Mouse (Mus musculus) embryonic facial prominence, embryonic 13.5 days (tissue): ENCODE measurements around the gene Pnmt. TPM values are rescaled to one million over a fixed set of nuclear protein-coding genes. Genes with fewer than 3 reads are reported as not detected.

ENCODE experiments used
- ATAC-seq: fragments of 200-750 bp; cut with Nextera tagmentation; 2 replicates; pipeline ENCODE4 v1.8.0; 2017; ENCODE audit warnings: low read depth; ENCODE audit not compliant: insufficient number of reproducible peaks, insufficient read depth, low FRiP score, low TSS enrichment
- H3K27ac ChIP-seq: fragments of 300-500 bp; sonication (generic); 2 replicates; pipeline ENCODE4 v1.5.1; 2015; ENCODE audit warnings: moderate library complexity, mild to moderate bottlenecking, inconsistent platforms
- H3K27me3 ChIP-seq: fragments of 300-500 bp; sonication (generic); 2 replicates; pipeline ENCODE4 v1.6.1; 2015; ENCODE audit warnings: mild to moderate bottlenecking, inconsistent platforms
- H3K36me3 ChIP-seq: fragments of 300-500 bp; sonication (generic); 2 replicates; pipeline ENCODE4 v1.6.1; 2015; ENCODE audit warnings: mild to moderate bottlenecking, inconsistent platforms
- H3K4me1 ChIP-seq: fragments of 300-500 bp; sonication (generic); 2 replicates; pipeline ENCODE4 v1.6.1; 2015; ENCODE audit warnings: inconsistent platforms
- H3K4me2 ChIP-seq: fragments of 300-500 bp; sonication (generic); 2 replicates; pipeline ENCODE4 v1.6.1; 2015; ENCODE audit warnings: moderate library complexity, mild to moderate bottlenecking, inconsistent platforms
- H3K4me3 ChIP-seq: fragments of 300-500 bp; sonication (generic); 2 replicates; pipeline ENCODE4 v1.5.1; 2015; ENCODE audit warnings: mild to moderate bottlenecking, inconsistent platforms
- H3K9ac ChIP-seq: fragments of 300-500 bp; sonication (generic); 2 replicates; pipeline ENCODE4 v1.6.1; 2015; ENCODE audit warnings: mild to moderate bottlenecking, inconsistent platforms
- H3K9me3 ChIP-seq: fragments of 300-500 bp; sonication (generic); 2 replicates; pipeline ENCODE4 v1.6.1; 2016; ENCODE audit warnings: inconsistent platforms
- WGBS: fragments of 180-500 bp; shearing (Covaris S2); methylation state at CpG from one replicate; pipeline ENCODE4 v1.1.7; 2015; ENCODE audit warnings: mixed read lengths; 5-methylcytosine and 5-hydroxymethylcytosine counted together
- polyA plus RNA-seq: library from polyadenylated mRNA; unstranded; fragments of >200 nt; fragmentation: Nextera tagmentation; extraction: Ambion mirVana; gene quantifications from 2 replicates; pipeline ENCODE4 v1.2.1, GENCODE M21; 2015

Pnmt gene
- polyA plus RNA-seq, 1 experiment from 2014 or later: 1.3 TPM

DNA sequence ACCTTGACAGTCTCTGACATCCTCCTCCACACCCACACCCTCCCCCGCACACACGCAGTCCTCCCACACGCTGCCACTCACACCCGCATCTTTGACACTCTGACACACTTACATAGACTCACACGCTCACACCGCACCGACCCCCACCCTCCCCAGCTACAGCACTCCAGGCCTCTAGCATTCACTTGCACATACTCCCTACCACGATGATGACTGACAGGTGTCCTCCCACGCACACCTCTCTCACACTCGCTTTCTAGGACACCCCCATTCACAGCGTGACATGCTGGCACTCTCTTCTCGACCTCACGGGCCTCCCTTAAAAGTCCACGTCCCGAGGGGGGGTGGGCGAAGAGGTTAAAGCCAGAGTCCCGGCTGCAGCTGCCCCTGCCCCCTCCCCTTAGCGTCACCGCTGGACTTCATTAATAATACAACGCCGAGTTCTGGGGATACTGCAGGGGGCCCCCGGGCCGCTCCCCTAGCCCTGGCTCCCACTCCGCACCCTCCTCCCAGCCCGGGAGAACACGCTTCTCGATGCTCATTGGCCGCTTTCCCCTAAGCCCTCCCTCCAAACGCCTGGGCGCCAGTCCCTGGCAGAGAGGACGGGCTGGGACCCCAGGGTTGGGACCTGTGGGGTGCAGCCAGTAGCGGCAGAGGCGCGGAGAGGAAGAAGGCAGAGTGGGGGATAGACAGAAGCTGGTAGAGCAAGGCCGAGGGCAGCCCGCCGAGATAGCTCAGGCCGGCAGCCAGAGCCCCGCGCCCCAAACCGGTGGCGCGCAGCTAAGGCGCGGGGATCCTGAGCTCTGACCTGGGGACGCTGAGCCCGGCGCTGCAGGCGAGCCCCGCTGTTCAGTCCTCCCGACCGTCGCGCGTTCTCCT, 37.9 kb upstream of the Pnmt start, which contains the start of gene Ppp1r1b:
TSS of gene Ppp1r1b (plus strand) at position 322 of the 879 bp plus-strand sequence.
- H3K27me3 ChIP-seq: peaks cover 96% of the 10 kb centered on the region

GRCm38 (mm10) chr11:98349308-98349707, 36.9 kb upstream of the Pnmt start:
- H3K36me3 ChIP-seq: no peaks in the 10 kb centered on the region
- H3K9ac ChIP-seq: peak overlapping the region; percentile 70; the same call in 1 of the 2 replicates
- no peak overlapping the region for H3K27ac ChIP-seq
- H3K4me3 ChIP-seq: peak overlapping the region; percentile 53
- no peaks in the 10 kb centered on the region for H3K9me3 ChIP-seq
- 6% methylated on average over 9 of the region's 9 CpGs for WGBS
- ATAC-seq: no peak
- peaks cover 98% of the 10 kb centered on the region for H3K27me3 ChIP-seq
- peak overlapping the region; percentile 93 for H3K4me2 ChIP-seq
- H3K4me1 ChIP-seq: peaks cover 15% of the 10 kb centered on the region

More for the DNA sequence above, 37.9 kb upstream of the Pnmt start, which contains the start of gene Ppp1r1b:
- Histone ChIP-seq H3K4me2 (peak within 1 kb of the TSS; percentile 93), H3K36me3 (no peaks in the 10 kb centered on the region), H3K9ac (peak within 1 kb of the TSS; percentile 70), H3K9me3 (no peaks in the 10 kb centered on the region), H3K27ac (no peak within 1 kb of the TSS), H3K4me3 (peak within 1 kb of the TSS; percentile 53), H3K4me1 (peaks cover 15% of the 10 kb centered on the region)
- WGBS: under 1% methylated on average over 55 of the region's 55 CpGs
- ATAC-seq: no peak

GRCm38 (mm10) chr11:98352272-98352990, 33.8 kb upstream of the Pnmt start:
- H3K36me3 ChIP-seq: no peaks in the 10 kb centered on the region
- no peaks in the 10 kb centered on the region for H3K9me3 ChIP-seq
- WGBS: 76% methylated on average over 18 of the region's 18 CpGs
- H3K4me1 ChIP-seq: peaks cover 17% of the 10 kb centered on the region
- no peak overlapping the region for H3K4me2 ChIP-seq
- no peak overlapping the region for H3K27ac ChIP-seq
- H3K9ac ChIP-seq: no peak overlapping the region
- H3K27me3 ChIP-seq: peaks cover 74% of the 10 kb centered on the region
- no peak overlapping the region for H3K4me3 ChIP-seq
- ATAC-seq: no peak

GRCm38 (mm10) chr11:98353651-98354211, 32.5 kb upstream of the Pnmt start:
- Histone ChIP-seq H3K4me2 (no peak overlapping the region), H3K9ac (no peak overlapping the region; the same call in 1 of the 2 replicates), H3K9me3 (no peaks in the 10 kb centered on the region), H3K4me1 (peaks cover 12% of the 10 kb centered on the region), H3K36me3 (no peaks in the 10 kb centered on the region), H3K27ac (no peak overlapping the region), H3K4me3 (no peak overlapping the region), H3K27me3 (peaks cover 61% of the 10 kb centered on the region)
- no peak for ATAC-seq
- 26% methylated on average over 8 of the region's 8 CpGs for WGBS

GRCm38 (mm10) chr11:98354445-98354844, 31.8 kb upstream of the Pnmt start:
- ATAC-seq: no peak
- H3K27ac ChIP-seq: no peak overlapping the region
- 57% methylated on average over 14 of the region's 14 CpGs for WGBS
- H3K9ac ChIP-seq: no peak overlapping the region
- H3K36me3 ChIP-seq: no peaks in the 10 kb centered on the region
- no peaks in the 10 kb centered on the region for H3K9me3 ChIP-seq
- H3K4me3 ChIP-seq: no peak overlapping the region
- peaks cover 12% of the 10 kb centered on the region for H3K4me1 ChIP-seq
- no peak overlapping the region for H3K4me2 ChIP-seq
- H3K27me3 ChIP-seq: peaks cover 54% of the 10 kb centered on the region

GRCm38 (mm10) chr11:98355732-98356299, 30.4 kb upstream of the Pnmt start:
- no peak overlapping the region for H3K9ac ChIP-seq
- WGBS: 11% methylated on average over 6 of the region's 6 CpGs
- H3K27me3 ChIP-seq: peaks cover 40% of the 10 kb centered on the region

GRCm38 (mm10) chr11:98356625-98357394, 29.4 kb upstream of the Pnmt start:
- 0 out of 2 replicates have a peak overlapping the region, but pooled peaks have one; percentile 86 for H3K4me2 ChIP-seq
- H3K4me3 ChIP-seq: no peak overlapping the region
- H3K9me3 ChIP-seq: no peaks in the 10 kb centered on the region
- 77% methylated on average over 7 of the region's 7 CpGs for WGBS
- no peak for ATAC-seq
- peaks cover 33% of the 10 kb centered on the region for H3K4me1 ChIP-seq
- no peaks in the 10 kb centered on the region for H3K36me3 ChIP-seq
- H3K27ac ChIP-seq: 0 out of 2 replicates have a peak overlapping the region, but pooled peaks have one; percentile 88
- H3K9ac ChIP-seq: no peak overlapping the region
- peaks cover 30% of the 10 kb centered on the region for H3K27me3 ChIP-seq

More at GRCm38 (mm10) chr11:98355732-98356299, 30.4 kb upstream of the Pnmt start:
- no peaks in the 10 kb centered on the region for H3K9me3 ChIP-seq
- H3K36me3 ChIP-seq: no peaks in the 10 kb centered on the region
- H3K4me2 ChIP-seq: no peak overlapping the region
- ATAC-seq: no peak
- H3K4me1 ChIP-seq: peaks cover 25% of the 10 kb centered on the region
- no peak overlapping the region for H3K4me3 ChIP-seq
- no peak overlapping the region for H3K27ac ChIP-seq

DNA sequence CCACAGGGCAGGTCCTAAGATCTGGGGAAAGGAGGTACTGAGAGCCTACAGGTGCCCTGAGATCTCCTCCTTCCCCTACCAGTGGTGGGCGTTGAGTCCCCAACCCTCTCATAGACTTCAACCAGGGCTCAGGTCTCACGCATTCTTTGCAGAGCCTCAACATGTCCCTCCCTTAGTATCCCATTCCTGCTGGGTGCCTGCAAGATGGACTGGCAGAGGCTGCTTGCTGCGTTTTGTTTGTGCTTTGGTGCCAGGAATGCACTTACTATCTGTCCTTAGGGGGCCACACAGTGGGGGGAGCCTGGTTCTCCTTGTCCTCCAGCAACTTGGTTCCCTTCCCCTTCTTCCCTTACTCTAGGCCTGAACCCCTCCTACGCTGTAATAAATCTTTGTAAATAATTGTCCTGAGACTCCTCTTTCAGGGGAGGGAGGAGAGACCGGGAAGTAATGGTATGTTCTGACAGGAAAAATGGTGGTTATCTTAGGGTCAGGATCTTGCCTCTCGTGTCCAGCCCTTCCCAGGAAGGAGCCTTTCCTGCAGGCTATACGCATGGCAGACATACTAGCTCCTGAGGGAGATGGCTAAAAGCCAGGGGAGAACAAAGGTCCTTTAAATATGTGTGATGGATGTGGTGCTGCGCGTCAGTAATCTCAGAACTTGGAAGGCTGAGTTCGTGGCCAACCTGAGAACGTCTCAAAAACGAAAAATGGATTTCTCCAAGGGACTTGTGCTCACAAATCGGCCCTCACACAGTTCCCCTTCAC, 28.7 kb upstream of the Pnmt start:
- H3K27ac ChIP-seq: peak overlapping the region; percentile 88; the same call in 1 of the 2 replicates
- H3K4me3 ChIP-seq: peak overlapping the region; percentile 70
- 8% methylated on average over 13 of the region's 13 CpGs for WGBS
- peaks cover 40% of the 10 kb centered on the region for H3K4me1 ChIP-seq
- H3K9ac ChIP-seq: peak overlapping the region; percentile 82
- H3K4me2 ChIP-seq: peak overlapping the region; percentile 86
- peaks cover 23% of the 10 kb centered on the region for H3K27me3 ChIP-seq
- no peak for ATAC-seq
- no peaks in the 10 kb centered on the region for H3K36me3 ChIP-seq
- no peaks in the 10 kb centered on the region for H3K9me3 ChIP-seq

DNA sequence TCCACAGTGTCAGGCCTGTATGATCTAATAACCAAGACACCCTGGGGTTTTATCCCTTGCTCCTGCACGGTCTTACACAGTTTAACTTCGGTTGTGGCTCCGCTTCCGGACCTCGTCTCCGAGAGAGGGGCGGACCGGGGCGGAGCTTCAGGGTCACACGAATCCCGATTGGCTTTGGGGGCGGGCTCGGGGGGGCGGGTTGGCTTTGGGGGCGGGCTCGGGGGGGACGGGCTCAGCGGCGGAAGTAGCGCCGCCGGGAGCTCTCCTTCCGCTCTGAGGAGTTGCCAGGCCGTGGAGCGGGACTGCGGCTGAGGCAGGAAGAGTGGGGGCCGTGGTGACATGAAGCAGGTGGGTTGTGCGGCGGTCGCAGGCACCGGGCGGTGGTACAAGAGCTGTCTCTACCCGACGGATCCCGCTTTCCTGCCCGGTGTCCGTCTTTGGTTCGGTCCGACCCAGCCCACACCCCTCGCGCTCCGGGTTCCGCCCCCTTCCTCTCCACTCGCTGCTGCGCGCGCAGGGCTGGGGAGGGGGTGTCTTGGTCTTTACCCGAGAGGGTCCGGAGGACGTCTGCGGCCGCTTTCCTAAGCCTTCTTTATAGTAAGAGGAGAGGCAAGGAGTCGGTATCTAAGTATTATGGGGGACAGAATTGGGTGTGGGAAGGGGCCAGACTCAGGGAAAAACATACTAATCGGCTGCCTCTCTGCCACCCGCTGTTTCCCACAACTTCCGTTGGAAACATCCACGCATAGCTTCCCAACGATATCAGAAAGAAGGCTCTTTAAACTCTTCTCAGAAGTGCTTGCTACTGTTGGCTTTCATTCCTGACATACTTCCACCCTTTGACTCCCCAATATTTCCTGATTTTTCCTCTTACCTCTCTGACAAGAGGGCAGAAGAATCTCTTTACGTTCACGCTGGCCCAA, 27.8 kb upstream of the Pnmt start, which contains the start of gene Stard3:
TSS of gene Stard3 (plus strand) at position 208 of the 923 bp plus-strand sequence.
- Histone ChIP-seq H3K9ac (peak within 1 kb of the TSS; percentile 82), H3K36me3 (no peaks in the 10 kb centered on the region), H3K4me2 (peak within 1 kb of the TSS; percentile 86), H3K27me3 (peaks cover 14% of the 10 kb centered on the region), H3K27ac (peak within 1 kb of the TSS; percentile 88), H3K4me3 (peak within 1 kb of the TSS; percentile 70), H3K4me1 (peaks cover 40% of the 10 kb centered on the region), H3K9me3 (no peaks in the 10 kb centered on the region)
- WGBS: 1% methylated on average over 60 of the region's 60 CpGs
- peak; percentile 86 for ATAC-seq
